Mouse (Mus musculus): ENCODE results near the gene St8sia4. TPM values are rescaled to one million over a fixed set of nuclear protein-coding genes. Genes with fewer than 3 reads are reported as not detected.

Gene St8sia4
- 15.6 and 18.3 TPM in 2 replicates for polyA plus RNA-seq (2014; fragmentation: Nextera tagmentation; extraction: Ambion mirVana)

DNA sequence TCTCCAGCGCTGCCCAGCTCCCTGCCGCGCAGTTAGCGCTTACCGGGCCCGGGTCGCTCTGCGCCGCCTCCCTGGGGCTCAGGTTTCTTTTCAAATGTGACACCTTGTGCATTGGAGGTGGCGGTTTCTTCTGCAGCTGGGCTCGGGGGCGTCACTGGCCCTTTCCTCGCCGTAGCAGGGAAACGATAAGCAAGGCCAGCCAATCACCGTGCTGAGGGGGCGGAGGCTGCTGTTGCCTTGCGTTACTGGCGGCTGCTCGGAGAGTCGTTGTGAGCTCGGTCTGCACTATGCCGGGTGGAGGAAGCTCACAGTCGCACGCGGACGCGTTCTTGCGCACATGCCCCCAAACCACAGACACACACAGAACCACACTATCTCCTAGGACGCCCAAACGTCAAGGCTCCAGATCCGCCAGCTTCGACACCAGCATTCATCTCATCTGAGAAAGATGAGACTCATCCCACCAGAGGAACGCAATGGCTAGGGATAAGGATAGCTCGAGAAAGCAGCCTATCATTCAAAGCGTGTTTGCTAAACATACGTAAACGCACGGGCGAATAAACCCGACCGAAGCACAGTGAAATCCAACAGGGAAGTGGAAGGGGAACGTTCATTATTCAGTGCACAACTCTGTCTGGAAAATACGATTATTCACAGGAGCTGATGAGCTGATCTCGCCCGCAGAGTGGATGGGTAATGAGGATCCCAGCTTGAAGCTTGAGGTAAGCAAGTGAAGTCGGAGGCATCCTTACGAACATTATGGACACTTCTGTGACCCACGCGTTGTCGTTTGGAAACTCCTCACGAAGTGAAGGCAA lies at the start of gene St8sia4:
TSS of gene St8sia4 (minus strand) at position 137 of the 818 bp plus-strand sequence.
- Histone ChIP-seq H3K9me3 (ENCODE audit: control insufficient read depth, low read length) (no peaks in the 10 kb centered on the region), H3K4me2 (peak within 1 kb of the TSS; percentile 48), H3K27me3 (ENCODE audit: control insufficient read depth, insufficient read depth, low read length) (no peaks in the 10 kb centered on the region), H3K36me3 (ENCODE audit: control insufficient read depth, insufficient read depth, low read length) (no peaks in the 10 kb centered on the region), H3K27ac (ENCODE audit: low read depth, low read length) (no peak within 1 kb of the TSS), H3K4me3 (ENCODE audit: low read depth, low read length) (peak within 1 kb of the TSS; percentile 65), H3K4me1 (ENCODE audit: control insufficient read depth, insufficient read depth, low read length) (no peaks in the 10 kb centered on the region; the same call in 1 of the 2 replicates), H3K9ac (ENCODE audit: low read length) (peak within 1 kb of the TSS; percentile 71)
- DNase-seq (ENCODE audit: low spot score, missing footprints): peak; percentile 96
- WGBS: under 1% methylated on average over 52 of the region's 52 CpGs
- ATAC-seq (ENCODE audit: low FRiP score): peak; percentile 97

GRCm38 (mm10) chr1:95709181-95709580 lies 41.8 kb upstream of the St8sia4 start:
- 80% methylated on average over 3 of the region's 3 CpGs for WGBS

DNA sequence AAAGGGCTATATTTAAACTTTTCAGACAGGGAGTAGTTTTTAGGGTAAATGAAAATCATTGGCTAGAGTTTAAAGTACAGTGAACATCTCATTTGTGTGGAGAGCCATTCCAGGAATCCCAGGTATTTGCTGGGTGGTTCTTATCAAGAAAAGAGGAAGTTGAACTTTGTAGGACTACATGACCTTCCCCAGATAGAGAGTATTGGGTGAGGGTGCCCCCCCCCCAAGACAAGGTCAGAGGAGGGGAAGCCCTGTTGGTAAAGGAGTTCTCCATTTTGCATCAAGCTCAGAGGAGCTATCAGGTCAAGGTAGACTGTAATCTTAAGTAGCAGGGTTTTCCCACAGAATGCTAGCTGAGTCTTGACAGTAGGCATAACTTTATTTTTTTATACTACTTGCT lies 32.5 kb upstream of the St8sia4 start:
- Histone ChIP-seq H3K4me1 (ENCODE audit: control insufficient read depth, insufficient read depth, low read length) (no peaks in the 10 kb centered on the region), H3K27me3 (ENCODE audit: control insufficient read depth, insufficient read depth, low read length) (no peaks in the 10 kb centered on the region), H3K9me3 (ENCODE audit: control insufficient read depth, low read length) (no peaks in the 10 kb centered on the region), H3K4me3 (ENCODE audit: low read depth, low read length) (no peak overlapping the region), H3K9ac (ENCODE audit: low read length) (no peak overlapping the region), H3K4me2 (no peak overlapping the region), H3K27ac (ENCODE audit: low read depth, low read length) (no peak overlapping the region), H3K36me3 (ENCODE audit: control insufficient read depth, insufficient read depth, low read length) (no peaks in the 10 kb centered on the region)
- DNase-seq (ENCODE audit: low spot score, missing footprints): peak; percentile 67
- no peak for ATAC-seq (ENCODE audit: low FRiP score)

More at GRCm38 (mm10) chr1:95709181-95709580, 41.8 kb upstream of the St8sia4 start:
- Histone ChIP-seq H3K4me1 (ENCODE audit: control insufficient read depth, insufficient read depth, low read length) (no peaks in the 10 kb centered on the region), H3K27me3 (ENCODE audit: control insufficient read depth, insufficient read depth, low read length) (no peaks in the 10 kb centered on the region), H3K9me3 (ENCODE audit: control insufficient read depth, low read length) (no peaks in the 10 kb centered on the region), H3K9ac (ENCODE audit: low read length) (no peak overlapping the region), H3K4me2 (no peak overlapping the region), H3K27ac (ENCODE audit: low read depth, low read length) (no peak overlapping the region), H3K36me3 (ENCODE audit: control insufficient read depth, insufficient read depth, low read length) (no peaks in the 10 kb centered on the region), H3K4me3 (ENCODE audit: low read depth, low read length) (no peak overlapping the region)
- DNase-seq (ENCODE audit: low spot score, missing footprints) (no peak), ATAC-seq (ENCODE audit: low FRiP score) (no peak)

- no peaks in the 10 kb centered on the region for H3K36me3 ChIP-seq (ENCODE audit: control insufficient read depth, insufficient read depth, low read length)
Measured at GRCm38 (mm10) chr1:95674052-95674451, 6.7 kb upstream of the St8sia4 start.

GRCm38 (mm10) chr1:95668253-95668805 lies 958 bp upstream of the St8sia4 start:
- Histone ChIP-seq H3K27ac (ENCODE audit: low read depth, low read length) (no peak overlapping the region), H3K36me3 (ENCODE audit: control insufficient read depth, insufficient read depth, low read length) (no peaks in the 10 kb centered on the region), H3K4me3 (ENCODE audit: low read depth, low read length) (peak overlapping the region; percentile 65), H3K27me3 (ENCODE audit: control insufficient read depth, insufficient read depth, low read length) (no peaks in the 10 kb centered on the region), H3K9me3 (ENCODE audit: control insufficient read depth, low read length) (no peaks in the 10 kb centered on the region), H3K9ac (ENCODE audit: low read length) (peak overlapping the region; percentile 71), H3K4me2 (peak overlapping the region; percentile 48), H3K4me1 (ENCODE audit: control insufficient read depth, insufficient read depth, low read length) (no peaks in the 10 kb centered on the region; the same call in 1 of the 2 replicates)
- ATAC-seq (ENCODE audit: low FRiP score) (no peak), DNase-seq (ENCODE audit: low spot score, missing footprints) (peak; percentile 86)
- WGBS: 4% methylated on average over 6 of the region's 6 CpGs

More at GRCm38 (mm10) chr1:95674052-95674451, 6.7 kb upstream of the St8sia4 start:
- H3K27me3 ChIP-seq (ENCODE audit: control insufficient read depth, insufficient read depth, low read length): no peaks in the 10 kb centered on the region
- H3K4me1 ChIP-seq (ENCODE audit: control insufficient read depth, insufficient read depth, low read length): no peaks in the 10 kb centered on the region
- no peak overlapping the region for H3K4me2 ChIP-seq
- H3K9me3 ChIP-seq (ENCODE audit: control insufficient read depth, low read length): no peaks in the 10 kb centered on the region
- no peak for DNase-seq (ENCODE audit: low spot score, missing footprints)
- no peak overlapping the region for H3K27ac ChIP-seq (ENCODE audit: low read depth, low read length)
- H3K4me3 ChIP-seq (ENCODE audit: low read depth, low read length): no peak overlapping the region
- no peak for ATAC-seq (ENCODE audit: low FRiP score)
- 92% methylated on average over 3 of the region's 3 CpGs for whole genome bisulfite sequencing
- no peak overlapping the region for H3K9ac ChIP-seq (ENCODE audit: low read length)

- ATAC-seq (ENCODE audit: low FRiP score) (peak; percentile 10), DNase-seq (ENCODE audit: low spot score, missing footprints) (peak; percentile 91)
- Histone ChIP-seq H3K36me3 (ENCODE audit: control insufficient read depth, insufficient read depth, low read length) (no peaks in the 10 kb centered on the region), H3K4me2 (peak overlapping the region; percentile 48), H3K4me1 (ENCODE audit: control insufficient read depth, insufficient read depth, low read length) (no peaks in the 10 kb centered on the region; the same call in 1 of the 2 replicates), H3K4me3 (ENCODE audit: low read depth, low read length) (peak overlapping the region; percentile 65), H3K27ac (ENCODE audit: low read depth, low read length) (no peak overlapping the region), H3K27me3 (ENCODE audit: control insufficient read depth, insufficient read depth, low read length) (no peaks in the 10 kb centered on the region), H3K9ac (ENCODE audit: low read length) (peak overlapping the region; percentile 71), H3K9me3 (ENCODE audit: control insufficient read depth, low read length) (no peaks in the 10 kb centered on the region)
- WGBS: under 1% methylated on average over 14 of the region's 14 CpGs
Measured at GRCm38 (mm10) chr1:95666541-95667320, 640 bp downstream of the St8sia4 start.

DNA sequence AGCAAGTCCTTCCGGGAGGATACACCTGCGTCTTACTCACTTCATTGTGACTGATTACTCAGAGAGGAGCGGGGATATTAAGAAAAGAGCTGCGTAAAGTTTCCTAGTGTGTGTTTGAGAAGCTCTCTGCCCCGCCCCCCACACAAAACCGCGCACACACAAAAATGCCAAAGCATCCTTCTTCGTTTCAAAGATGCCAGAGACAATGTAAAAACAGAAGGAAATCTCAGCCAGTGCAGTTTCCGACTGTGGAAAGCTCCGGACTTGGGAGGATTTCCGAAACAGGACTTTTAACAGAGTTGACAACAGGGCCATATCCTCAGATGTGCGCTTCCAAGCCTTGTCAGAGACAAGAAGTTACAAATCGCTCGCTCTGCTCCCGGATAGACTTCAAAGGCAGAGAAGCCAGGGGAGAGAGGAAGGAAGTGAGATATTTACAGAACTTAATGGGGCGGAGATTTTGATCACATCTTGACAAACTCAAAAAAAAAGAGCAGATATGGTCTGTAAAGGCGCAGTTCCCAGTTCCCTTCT lies 1.4 kb downstream of the St8sia4 start:
- H3K36me3 ChIP-seq (ENCODE audit: control insufficient read depth, insufficient read depth, low read length): no peaks in the 10 kb centered on the region
- peak; percentile 94 for DNase-seq (ENCODE audit: low spot score, missing footprints)
- no peaks in the 10 kb centered on the region for H3K27me3 ChIP-seq (ENCODE audit: control insufficient read depth, insufficient read depth, low read length)
- ATAC-seq (ENCODE audit: low FRiP score): no peak
- peak overlapping the region; percentile 48 for H3K4me2 ChIP-seq
- no peaks in the 10 kb centered on the region for H3K9me3 ChIP-seq (ENCODE audit: control insufficient read depth, low read length)
- H3K9ac ChIP-seq (ENCODE audit: low read length): peak overlapping the region; percentile 57
- H3K4me3 ChIP-seq (ENCODE audit: low read depth, low read length): peak overlapping the region; percentile 65
- H3K4me1 ChIP-seq (ENCODE audit: control insufficient read depth, insufficient read depth, low read length): no peaks in the 10 kb centered on the region; the same call in 1 of the 2 replicates
- no peak overlapping the region for H3K27ac ChIP-seq (ENCODE audit: low read depth, low read length)
- WGBS: 2% methylated on average over 17 of the region's 17 CpGs

DNA sequence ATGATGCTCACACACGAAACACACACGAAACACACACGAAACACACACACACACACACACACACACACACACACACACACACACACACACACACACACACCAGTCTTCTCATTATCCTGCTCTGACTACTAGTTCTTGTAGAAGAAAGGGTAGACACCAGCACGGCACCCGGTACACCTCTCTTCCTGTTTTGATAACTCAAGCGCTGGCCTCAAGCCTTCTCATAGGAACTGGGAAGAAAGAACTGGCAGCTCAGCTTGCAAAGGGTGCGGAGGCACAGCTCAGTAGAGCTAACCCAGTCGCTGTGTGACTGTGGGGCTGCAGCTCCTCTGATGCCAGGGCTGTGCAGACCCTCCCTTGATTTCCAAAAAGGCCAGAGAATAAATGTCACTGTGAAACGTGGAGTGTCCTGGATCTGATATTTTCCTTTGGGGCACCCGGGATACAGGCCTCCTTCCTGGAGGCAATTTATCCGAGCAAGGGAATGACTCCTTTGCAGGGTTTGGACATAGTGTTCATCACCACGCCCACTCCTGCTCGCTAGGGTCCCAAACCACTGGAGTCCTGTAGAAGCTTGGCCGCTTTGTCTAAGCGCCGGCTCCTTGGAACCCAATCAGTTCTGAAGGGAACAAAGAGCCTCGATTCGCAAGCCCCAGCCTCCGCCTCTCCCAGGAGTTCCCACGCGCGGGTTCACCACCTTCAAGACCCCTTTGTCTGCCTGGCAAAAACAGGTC lies 2.2 kb downstream of the St8sia4 start:
- 13% methylated on average over 22 of the region's 22 CpGs for WGBS
- peak; percentile 29 for ATAC-seq (ENCODE audit: low FRiP score)
- H3K4me3 ChIP-seq (ENCODE audit: low read depth, low read length): peak overlapping the region; percentile 65

More for the DNA sequence above, 2.2 kb downstream of the St8sia4 start:
- DNase-seq (ENCODE audit: low spot score, missing footprints): peak; percentile 94
- Histone ChIP-seq H3K27me3 (ENCODE audit: control insufficient read depth, insufficient read depth, low read length) (no peaks in the 10 kb centered on the region), H3K9me3 (ENCODE audit: control insufficient read depth, low read length) (no peaks in the 10 kb centered on the region), H3K4me2 (peak overlapping the region; percentile 48), H3K9ac (ENCODE audit: low read length) (peak overlapping the region; percentile 57), H3K4me1 (ENCODE audit: control insufficient read depth, insufficient read depth, low read length) (no peaks in the 10 kb centered on the region; the same call in 1 of the 2 replicates), H3K36me3 (ENCODE audit: control insufficient read depth, insufficient read depth, low read length) (no peaks in the 10 kb centered on the region), H3K27ac (ENCODE audit: low read depth, low read length) (no peak overlapping the region)
